Mouse (Mus musculus) heart, adult 2 months (tissue): ENCODE data around the gene Oaz3.

ENCODE experiments used
- CTCF ChIP-seq: fragments of 200-600 bp; IDR thresholded peaks from 2 replicates; pipeline ENCODE4 v1.8.1; 2022; ENCODE audit warnings: antibody characterized with exemption, mild to moderate bottlenecking, moderate library complexity
- POLR2A ChIP-seq: fragments of 200-500 bp; IDR thresholded peaks from 2 replicates; pipeline ENCODE4 v1.6.1; 2011; ENCODE audit warnings: mild to moderate bottlenecking, low read depth, low read length, control low read depth; ENCODE audit not compliant: insufficient read depth

GRCm38 (mm10) chr3:94459834-94460233 is 16.1 kb upstream of the Oaz3 start:
- TF ChIP-seq CTCF (no peak), POLR2A (no peak)
